Comparison of ENCODE assay signal across 12 mouse cellular contexts in the genomic region with DNA sequence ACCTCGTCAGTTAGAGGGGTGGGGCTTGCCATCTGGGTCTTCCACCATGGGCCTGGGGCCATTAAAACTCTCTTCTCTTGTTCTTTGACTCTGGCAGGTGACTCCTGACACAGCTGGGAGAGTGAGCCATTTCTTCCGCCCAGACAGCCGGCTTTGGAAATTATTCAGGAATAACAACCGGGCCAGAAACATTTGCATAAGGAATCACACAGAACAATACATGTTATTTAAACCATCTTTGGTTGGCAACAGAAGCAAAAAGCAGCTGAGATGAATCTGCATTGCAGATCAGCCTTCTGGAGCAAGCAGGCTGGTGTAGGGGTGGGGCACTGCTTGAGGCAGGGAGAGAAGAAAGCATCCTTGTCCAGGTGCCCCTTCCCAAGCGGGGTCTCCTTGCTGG.
A peak's percentile ranks its signal among the peaks of the same experiment; 100 is the strongest.
DNase-seq lines count a peak whose midpoint lies in the region; ATAC-seq and TF ChIP-seq lines count a peak whose summit lies in the region.
"Had no signal": no experiment of that assay in that cellular context is flagged by ENCODE, and none has a peak within 500 bp of the region (broad histone marks: within the 10 kb centered on the region; RNA-seq: fewer than 3 reads in every experiment).

No protein-coding gene starts in this region.

- H3K27me3 ChIP-seq in forebrain, embryonic 13.5 days = no peaks in the 10 kb centered on the region
- H3K27me3 ChIP-seq in midbrain, embryonic 15.5 days (replicated peaks) = no peaks in the 10 kb centered on the region
- H3K27me3 ChIP-seq in lung, postnatal 0 days (replicated peaks; ENCODE audit: insufficient read depth, low read length) = no peaks in the 10 kb centered on the region

- H3K27ac ChIP-seq in forebrain, embryonic 13.5 days = peak overlapping the region; percentile 68
- H3K27ac ChIP-seq in midbrain, embryonic 15.5 days = peak overlapping the region; percentile 41
- no peak overlapping the region for H3K27ac ChIP-seq in lung, postnatal 0 days (ENCODE audit: low read length)

- no peaks in the 10 kb centered on the region for H3K36me3 ChIP-seq in forebrain, embryonic 13.5 days (ENCODE audit: poor library complexity, severe bottlenecking)
- H3K36me3 ChIP-seq in midbrain, embryonic 15.5 days (replicated peaks) = no peaks in the 10 kb centered on the region
- H3K36me3 ChIP-seq in lung, postnatal 0 days (ENCODE audit: insufficient read depth, low read length) = no peaks in the 10 kb centered on the region

- no peak for TF ChIP-seq EP300 in lung, postnatal 0 days (IDR thresholded peaks at IDR 0.05)

- TF ChIP-seq CTCF in lung, postnatal 0 days (IDR thresholded peaks at IDR 0.05) = no peak

- H3K4me1 ChIP-seq in forebrain, embryonic 13.5 days = peaks cover 28% of the 10 kb centered on the region
- peaks cover 9% of the 10 kb centered on the region; the same call in 1 of the 2 replicates for H3K4me1 ChIP-seq in midbrain, embryonic 15.5 days
- H3K4me1 ChIP-seq in lung, postnatal 0 days (ENCODE audit: insufficient read depth, low read depth, low read length) = no peaks in the 10 kb centered on the region

- peak; percentile 93 for ATAC-seq in forebrain, embryonic 13.5 days
- ATAC-seq in midbrain, embryonic 15.5 days (replicated peaks) = peak; percentile 85
- no peak for ATAC-seq in lung, postnatal 0 days
- no peak for ATAC-seq in megakaryocyte-erythroid progenitor cell, adult 5-6 weeks (replicated peaks; ENCODE audit: low FRiP score, low TSS enrichment, poor library complexity, severe bottlenecking)
- ATAC-seq: intestine, postnatal 0 days had no signal

- WGBS in forebrain, embryonic 13.5 days = 24% methylated on average over 5 of the region's 5 CpGs
- WGBS in midbrain, embryonic 15.5 days = 15% methylated on average over 5 of the region's 5 CpGs
- WGBS in lung, postnatal 0 days = 74% methylated on average over 5 of the region's 5 CpGs

- H3K4me2 ChIP-seq in forebrain, embryonic 13.5 days = no peak overlapping the region
- no peak overlapping the region for H3K4me2 ChIP-seq in midbrain, embryonic 15.5 days
- no peak overlapping the region for H3K4me2 ChIP-seq in lung, postnatal 0 days (replicated peaks; ENCODE audit: low read depth, low read length)
- H3K4me2 ChIP-seq: heart, embryonic 11.5 days had no signal

- no peaks in the 10 kb centered on the region for H3K9me3 ChIP-seq in forebrain, embryonic 13.5 days (replicated peaks)
- no peaks in the 10 kb centered on the region for H3K9me3 ChIP-seq in midbrain, embryonic 15.5 days
- H3K9me3 ChIP-seq in lung, postnatal 0 days (ENCODE audit: low read length) = no peaks in the 10 kb centered on the region

- H3K9ac ChIP-seq in forebrain, embryonic 13.5 days = no peak overlapping the region
- no peak overlapping the region for H3K9ac ChIP-seq in midbrain, embryonic 15.5 days
- no peak overlapping the region for H3K9ac ChIP-seq in lung, postnatal 0 days (replicated peaks; ENCODE audit: low read depth)

- H3K4me3 ChIP-seq in forebrain, embryonic 13.5 days = no peak overlapping the region
- H3K4me3 ChIP-seq in midbrain, embryonic 15.5 days = no peak overlapping the region
- no peak overlapping the region for H3K4me3 ChIP-seq in lung, postnatal 0 days (ENCODE audit: low read depth, low read length)

- DNase-seq in embryo, embryonic 11 days = peak; percentile 16
- DNase-seq in embryo, embryonic 9.5 days (ENCODE audit: extremely low spot score) = no peak
- DNase-seq in layer of hippocampus, adult 18-20 months (ENCODE audit: low spot score in 2 of 2) = peak; percentile 64 to 74
- no peak for DNase-seq in heart, adult 9 months (ENCODE audit: low spot score in 2 of 2)
- DNase-seq in lung, postnatal 0 days (ENCODE audit: low spot score) = no peak
- DNase-seq: cerebellum, postnatal 25 days; lung, postnatal 36 days had no signal

Comparison
In these comparisons a context has a peak if more than half of its experiments do, and no peak if none do; other contexts are left out.
1. DNase-seq: peak in embryo, embryonic 11 days (single experiment) and layer of hippocampus, adult 18-20 months (2 of 2); none in embryo, embryonic 9.5 days (single experiment), heart, adult 9 months (0 of 2) and lung, postnatal 0 days (single experiment).
2. ATAC-seq: peak in forebrain, embryonic 13.5 days (single experiment) and midbrain, embryonic 15.5 days (single experiment); none in lung, postnatal 0 days (single experiment) and megakaryocyte-erythroid progenitor cell, adult 5-6 weeks (single experiment).